Mouse (Mus musculus): ENCODE measurements around the gene Gpr84.

Gpr84 gene

DNA sequence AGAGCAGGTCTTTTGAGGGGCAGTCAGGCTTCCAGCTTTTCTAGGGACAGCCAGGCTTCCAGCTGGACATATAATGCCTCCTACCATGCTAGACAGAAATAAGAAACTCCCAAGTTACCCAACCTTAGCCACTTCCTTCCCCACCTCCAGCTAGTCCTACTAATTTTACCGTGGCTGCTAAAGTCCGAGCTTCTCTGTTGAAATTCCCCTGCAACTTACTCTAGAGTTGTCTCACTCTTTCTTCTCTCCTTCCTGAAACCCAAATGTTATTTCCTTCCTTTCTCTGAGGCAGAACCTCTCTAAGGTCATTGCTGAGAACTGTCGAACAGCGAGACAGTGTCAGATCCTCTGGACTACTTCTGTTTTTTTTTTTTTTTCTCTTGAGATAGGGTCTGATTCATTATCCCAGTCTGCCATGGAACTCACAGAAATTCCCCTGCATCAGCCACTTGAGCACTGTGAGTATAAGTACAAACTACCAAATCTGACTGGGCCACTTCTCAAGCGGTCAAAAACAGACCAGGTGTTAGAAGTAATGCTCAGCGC, at the start of gene Gpr84:
Gpr84 (minus strand) TSS at position 248 of the 546 bp plus-strand sequence.
- DNase-seq (ENCODE audit: low spot score in 2 of 2) = no peak

DNA sequence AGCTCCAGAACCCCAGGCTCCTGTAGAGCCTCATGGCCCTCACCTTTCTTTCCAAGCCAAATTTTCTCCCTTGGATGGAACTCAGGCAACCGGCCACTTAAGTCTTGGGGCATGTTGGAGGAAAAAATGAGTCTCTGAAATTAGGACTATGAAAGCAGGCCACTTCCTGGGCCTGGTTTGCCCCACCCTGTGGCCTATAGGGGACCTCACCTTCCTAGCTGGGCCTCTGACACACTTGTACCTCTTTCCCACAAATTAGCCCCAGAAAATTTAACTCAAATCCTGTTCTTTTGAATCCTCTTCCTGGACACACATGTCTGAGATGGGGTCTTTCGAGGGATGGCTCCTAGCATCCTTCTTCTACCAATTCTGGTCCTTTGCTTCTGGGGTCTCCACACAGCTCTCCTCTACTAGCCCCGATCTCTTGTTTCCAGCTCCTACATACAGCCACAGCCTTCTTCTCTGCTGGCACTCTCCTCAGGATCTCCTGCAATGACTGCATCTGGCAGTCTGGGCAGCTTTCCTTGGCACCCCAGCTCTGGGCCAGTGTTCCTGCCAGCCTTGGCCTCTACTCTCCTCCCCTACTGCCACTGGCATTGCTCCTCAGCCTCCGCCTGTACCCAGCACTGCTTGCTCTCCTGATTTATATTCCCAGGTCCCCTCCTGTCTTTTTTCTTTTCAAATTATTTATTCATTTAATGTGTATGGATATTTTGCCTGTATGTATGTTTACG, 49.6 kb upstream of the Gpr84 start:
- no peak for DNase-seq (ENCODE audit: low spot score in 2 of 2)

DNA sequence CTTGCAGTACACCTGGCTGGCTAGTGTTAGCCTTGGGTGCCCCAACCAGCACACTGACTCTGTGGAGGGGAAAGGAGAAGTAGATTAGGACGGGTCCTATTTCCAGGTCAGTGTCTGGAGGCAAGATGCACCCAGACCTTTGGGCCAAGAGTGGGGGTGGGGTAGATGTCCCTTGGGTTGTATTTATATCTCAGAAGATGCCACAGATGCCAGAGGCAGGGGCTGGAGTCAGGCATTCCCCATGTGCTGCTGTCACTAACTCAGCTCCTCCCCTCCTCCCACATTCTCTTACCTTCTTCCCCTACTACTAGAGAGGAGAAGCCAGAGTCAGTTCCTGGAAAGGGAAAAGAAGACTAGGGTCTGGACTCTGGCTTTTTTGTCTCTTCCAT, 48.7 kb upstream of the Gpr84 start:
- no peak for DNase-seq (ENCODE audit: low spot score in 2 of 2)

DNA sequence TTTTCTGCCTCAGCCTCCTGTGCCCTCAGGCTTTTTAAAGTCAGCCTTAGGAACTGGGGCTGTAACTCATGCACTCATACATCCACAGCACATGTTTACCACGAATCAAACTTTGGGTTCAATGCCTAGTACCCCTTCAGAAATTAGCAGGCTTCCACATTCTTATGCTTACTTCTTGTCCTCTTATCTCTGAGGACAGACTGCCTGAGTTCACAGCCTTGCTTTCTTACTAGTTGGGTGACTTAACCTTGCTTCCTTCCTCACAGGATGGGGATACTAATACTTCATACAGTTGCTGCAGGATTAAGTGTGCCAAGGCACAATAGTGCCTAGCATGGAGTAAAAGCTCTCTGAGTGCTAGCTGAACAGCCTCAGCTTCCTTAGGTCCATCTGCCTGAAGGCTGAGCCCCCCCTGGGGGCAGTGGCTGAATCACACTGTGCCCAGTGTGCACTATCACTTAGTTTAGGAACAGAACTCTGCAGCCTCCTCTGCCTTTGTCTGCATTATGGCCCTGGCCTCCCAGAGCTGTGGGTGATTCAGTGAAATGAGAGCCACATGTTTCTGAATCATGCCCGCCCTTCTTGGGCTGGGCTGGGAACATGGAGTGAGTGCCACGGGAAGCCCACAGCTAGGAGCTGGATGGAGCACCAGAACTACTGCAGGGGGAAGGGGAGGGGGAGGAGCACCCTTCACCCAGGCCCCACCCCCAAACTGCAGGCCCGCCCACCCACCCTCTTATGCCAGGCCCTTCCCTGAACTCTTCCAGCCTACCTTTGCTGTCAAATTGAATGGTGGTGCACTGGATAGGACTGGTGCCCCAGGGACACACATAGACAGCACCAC, 48.1 kb upstream of the Gpr84 start:
- no peak for DNase-seq (ENCODE audit: low spot score in 2 of 2)

DNA sequence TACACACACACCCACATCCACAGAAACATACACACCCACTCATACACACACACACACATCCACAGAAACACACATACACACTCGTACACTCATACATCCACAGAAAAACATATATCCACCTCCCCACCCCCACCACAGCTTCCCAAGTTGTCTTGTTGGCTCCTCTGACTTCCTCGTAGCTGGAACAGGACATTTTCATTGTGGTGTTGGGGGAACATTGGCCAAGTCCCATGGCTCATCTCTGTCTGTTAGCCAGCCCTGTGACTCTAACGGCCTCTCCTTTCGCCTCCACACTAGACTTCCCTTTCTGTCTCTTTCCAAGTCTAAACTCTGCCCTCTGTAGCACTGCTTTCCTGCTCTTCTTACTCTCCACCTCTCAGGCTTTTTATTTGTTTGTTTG, 47.4 kb upstream of the Gpr84 start:
- no peak for DNase-seq (ENCODE audit: low spot score in 2 of 2)

DNA sequence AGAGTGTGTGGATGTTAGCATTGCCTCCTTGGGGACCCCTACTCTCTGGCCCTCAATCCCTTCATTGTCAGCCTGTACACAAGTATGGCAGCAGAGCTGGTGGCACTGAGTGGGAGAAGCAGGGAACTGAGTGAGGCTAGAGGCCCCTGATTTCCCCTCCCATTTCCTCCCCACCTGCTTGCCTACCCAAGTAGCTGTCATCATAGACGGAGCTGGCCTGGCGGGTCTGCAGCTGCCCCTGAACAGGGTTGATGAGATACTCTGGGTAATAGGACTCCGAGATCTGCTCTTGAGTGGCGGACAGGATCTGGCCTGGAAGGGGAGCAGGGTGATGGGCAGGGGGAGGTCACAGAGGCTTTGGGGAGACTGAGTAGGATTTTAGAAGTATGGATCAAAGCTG, 45.7 kb upstream of the Gpr84 start:
- DNase-seq (ENCODE audit: low spot score in 2 of 2) = no peak

DNA sequence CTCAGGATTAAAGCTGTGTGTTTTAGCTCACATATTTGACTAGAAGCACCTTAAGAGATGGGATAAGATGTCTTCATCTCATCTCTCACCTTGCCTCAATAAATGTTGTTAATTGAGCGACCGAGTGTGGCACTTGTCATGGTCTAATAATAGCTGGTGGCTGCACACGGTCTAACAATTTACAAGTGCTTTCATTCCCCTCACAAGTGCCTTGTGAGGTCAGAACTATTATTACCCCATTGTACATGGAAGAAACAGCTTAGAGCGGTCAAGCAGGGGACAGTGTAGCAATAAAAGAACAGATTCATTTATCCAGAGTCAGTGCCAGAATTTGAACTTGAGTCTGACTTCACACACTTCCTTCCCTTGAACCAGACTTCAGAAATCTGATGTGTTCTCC, 45.0 kb upstream of the Gpr84 start:
- DNase-seq (ENCODE audit: low spot score in 2 of 2) = no peak

DNA sequence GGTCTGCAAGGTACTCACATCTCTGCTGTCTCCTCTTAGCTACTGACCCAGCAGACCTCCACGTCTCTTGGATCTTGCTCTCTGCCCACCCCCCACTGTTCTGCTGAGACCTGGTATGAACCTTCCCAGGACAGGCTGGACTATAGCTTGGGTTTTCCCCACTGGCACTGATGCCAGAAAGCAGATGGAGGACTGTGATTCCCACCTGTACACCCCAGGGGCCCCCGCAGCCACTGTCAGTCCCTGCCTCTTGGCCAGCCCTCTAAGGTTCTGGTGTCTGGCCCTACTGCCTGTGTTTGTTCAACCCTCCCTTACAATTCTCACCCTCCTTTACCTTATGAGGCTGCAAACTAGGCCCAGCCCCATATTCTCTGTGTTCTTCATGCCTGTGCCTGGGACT, 44.3 kb upstream of the Gpr84 start:
- DNase-seq (ENCODE audit: low spot score in 2 of 2) = no peak

DNA sequence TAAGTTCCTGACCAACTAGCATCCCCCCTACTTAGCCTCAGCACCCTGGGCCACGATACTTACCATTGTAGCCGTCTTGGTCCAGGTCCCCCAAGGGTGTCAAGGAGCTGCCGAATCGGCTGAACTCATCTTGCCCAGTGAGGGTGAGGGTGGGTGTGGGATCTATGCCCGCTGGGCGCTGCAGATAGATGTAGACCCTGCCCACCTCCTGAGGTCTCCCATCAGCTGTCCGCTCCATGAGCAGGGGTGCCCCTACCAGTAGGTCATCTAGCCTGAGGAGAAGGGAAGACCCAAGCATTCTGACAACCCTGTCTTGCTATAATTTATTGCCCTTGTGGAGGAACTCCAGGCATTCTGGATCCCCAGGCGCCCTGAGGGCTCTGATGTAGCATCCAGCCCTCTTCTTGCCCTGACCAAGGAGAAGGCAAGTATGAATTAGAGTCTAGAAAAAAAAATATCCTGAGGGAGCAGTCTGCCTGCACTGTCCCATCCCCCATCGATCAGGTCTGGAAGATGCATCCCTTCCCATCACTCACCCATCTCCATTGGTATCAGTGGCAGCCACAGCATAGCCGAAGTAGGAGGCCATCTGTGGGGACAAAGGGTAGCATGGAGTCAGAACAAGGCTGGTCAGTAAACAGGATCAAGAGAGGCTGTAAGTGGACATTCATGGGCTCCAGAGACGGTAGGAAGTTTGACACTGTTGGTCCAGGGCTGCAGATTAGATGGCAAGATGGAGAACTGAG, 43.3 kb upstream of the Gpr84 start:
- no peak for DNase-seq (ENCODE audit: low spot score in 2 of 2)

DNA sequence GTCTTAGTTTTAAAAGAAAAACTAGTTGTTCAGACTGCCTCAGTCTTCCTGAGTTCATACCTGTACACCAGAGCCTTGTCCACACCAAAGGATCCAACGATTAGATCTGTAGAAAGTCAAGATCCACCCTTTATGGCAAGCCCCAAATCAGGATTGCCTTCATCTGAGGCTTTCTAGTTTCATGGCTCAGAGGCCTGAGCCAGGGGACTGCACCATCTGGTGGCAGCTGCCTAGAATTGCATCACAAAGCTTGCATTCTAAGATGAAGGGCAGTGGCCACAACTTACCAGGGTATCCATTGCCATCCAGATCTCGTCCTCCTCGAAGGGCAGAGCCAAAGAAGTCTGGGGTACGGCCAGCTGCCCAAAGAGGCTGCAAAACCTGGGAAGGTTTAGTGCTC, 42.4 kb upstream of the Gpr84 start:
- DNase-seq (ENCODE audit: low spot score in 2 of 2) = no peak

DNA sequence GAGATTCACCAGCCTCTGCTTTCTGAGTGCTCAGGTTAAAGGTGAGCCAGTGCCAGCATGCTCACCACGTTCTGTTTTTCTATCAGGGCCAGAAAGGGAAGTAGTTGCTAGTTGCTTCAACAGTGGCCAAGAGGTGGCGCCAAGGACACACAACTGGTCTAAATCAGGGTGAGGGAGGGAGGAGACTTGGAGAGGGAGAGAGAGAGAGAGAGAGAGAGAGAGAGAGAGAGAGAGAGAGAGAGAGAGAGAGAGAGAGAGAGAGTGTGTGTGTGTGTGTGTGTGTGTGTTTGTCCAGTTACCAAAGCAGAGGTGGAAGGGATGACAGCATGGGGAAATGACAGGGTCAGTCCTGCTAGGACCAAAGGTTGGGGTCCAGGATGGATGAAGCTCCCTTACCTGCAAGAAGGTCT, 36.9 kb upstream of the Gpr84 start:
- no peak for DNase-seq (ENCODE audit: low spot score in 2 of 2)

DNA sequence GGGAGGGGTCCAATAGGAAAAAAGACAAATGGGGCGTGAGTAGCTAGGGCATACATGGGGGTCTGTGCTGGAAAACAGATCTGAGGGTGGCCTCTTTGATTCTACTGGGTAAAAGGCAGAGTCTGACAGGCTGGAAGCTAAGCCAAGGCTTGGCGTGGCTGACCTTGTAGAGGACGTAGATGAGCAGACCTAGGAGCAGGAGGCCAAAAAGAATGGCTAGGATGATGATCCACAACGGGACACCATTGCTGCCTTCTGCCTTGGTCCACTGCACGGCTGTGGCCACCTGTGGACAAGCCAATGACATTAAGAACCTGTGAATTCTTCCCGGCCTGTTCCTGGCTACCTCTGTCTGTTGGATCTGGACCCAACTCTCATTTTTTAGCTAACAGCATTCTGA, 35.4 kb upstream of the Gpr84 start:
- DNase-seq (ENCODE audit: low spot score in 2 of 2) = no peak

DNA sequence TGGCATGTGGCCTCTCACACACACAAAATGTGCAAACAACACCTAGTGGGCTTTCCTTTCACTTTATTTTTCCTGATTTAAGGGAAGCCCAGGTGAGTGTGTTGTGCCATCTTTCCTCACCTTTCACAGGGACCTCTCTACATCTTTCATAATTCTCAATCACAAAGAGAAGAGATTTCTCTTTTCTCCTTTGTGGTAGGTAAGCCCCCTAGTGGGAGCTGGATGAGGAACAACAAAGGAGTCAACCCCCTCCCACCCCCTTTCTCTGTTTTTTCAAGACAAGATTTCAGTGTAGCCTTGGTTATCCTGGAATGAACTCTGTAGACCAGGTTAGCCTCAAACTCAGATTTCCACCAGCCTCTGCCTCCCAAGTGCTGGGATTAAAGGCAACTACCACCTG, 33.1 kb upstream of the Gpr84 start:
- DNase-seq (ENCODE audit: low spot score in 2 of 2) = no peak

DNA sequence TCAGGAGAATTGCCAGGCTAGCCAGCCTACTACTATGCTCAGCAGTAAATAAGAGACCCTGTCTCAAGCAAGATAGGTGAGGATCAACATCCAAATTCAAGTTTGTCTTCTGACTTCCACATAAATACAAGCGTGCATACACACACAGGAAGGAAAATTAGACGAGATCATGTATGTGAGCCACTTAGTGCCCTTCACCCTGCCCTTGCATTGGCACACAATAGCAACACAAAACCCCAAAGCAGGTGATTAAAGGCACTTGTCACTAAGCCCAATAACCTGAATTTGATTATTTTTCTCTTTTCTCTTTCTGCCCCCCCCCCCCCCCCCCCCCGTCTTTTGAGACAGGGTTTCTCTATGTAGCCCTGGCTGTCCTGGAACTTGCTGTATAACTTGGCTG, 32.6 kb upstream of the Gpr84 start:
- DNase-seq (ENCODE audit: low spot score in 2 of 2) = no peak

DNA sequence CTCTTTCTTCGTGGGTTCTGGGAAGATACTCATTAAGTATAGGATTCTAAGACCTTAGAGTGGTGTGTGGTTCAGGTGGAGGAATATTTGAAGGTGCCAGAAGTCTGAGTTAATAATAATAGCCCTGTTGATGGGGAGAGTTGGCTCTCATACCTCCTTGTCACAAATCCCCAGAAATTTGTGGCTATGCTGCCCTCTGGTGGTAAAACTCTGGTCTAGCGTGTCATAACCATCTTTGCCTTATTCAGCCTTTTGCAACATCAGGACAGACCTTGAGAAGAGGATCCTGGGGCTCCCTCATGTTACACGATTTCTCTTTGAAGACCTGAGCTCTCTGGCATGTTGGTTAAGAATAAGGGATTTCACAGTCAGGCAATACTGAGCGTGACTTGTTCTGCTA, 32.0 kb upstream of the Gpr84 start:
- DNase-seq (ENCODE audit: low spot score in 2 of 2) = peak in 1 of 2 experiments; percentile 68

DNA sequence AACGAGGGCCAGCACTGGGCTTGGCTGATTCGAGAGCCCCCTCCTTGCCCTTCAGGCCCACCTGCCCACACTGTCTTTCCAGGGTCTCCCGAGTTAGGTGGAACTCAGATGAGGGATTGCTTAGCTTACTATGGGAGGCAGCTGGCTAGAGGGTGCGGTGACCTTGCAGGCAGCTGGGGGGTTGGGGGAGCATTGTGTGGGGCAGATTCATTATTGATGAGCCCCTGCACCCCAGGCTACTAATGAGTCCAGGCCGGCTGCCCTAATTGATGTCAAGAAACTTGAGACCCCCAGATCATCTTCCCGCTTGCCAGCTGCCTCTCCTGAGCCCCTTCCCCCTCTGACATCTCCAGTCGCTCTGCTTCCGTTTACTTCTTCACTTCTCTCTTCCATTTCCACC, 31.1 kb upstream of the Gpr84 start:
- DNase-seq (ENCODE audit: low spot score in 2 of 2) = no peak

DNA sequence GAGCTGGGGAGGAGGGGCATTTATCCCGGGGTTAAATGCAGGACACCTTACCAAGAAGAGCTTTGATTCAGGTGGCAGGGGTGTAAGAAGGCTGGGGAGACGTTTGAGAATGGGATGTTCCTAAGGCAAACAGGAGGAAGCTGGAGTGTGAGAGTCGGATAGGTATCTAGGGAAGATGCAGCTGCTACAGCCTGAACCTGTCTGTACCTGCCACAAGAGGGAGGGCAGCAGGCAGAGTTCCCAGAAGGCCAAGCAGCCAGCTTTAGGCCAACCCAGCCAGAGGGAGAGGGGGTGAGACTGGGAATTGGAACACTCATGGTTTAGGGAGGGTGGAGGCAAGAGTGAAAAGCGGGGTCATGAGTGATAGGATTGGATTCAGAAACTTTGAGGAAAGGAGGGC, 30.4 kb upstream of the Gpr84 start:
- DNase-seq (ENCODE audit: low spot score in 2 of 2) = no peak

DNA sequence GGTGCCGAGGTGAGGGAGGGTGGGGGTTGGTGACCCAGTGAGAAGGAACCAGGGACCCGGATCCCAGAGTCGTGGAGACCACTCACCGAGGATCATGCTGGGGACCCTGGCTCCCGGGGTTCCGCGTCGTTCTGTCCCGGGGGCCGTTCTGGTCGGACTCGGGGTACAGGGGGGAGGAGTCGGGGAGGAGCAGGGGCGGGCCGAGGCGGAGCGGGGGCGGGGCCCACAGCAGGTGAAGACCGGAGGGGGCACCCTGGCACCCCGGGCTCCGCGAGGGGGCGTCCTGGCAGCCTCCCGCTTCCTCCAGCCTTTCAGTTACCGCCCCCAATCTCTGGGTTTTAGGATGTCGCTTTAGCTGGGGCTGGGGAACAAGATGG, 29.5 kb upstream of the Gpr84 start, which contains the start of gene Zfp385a:
Zfp385a (minus strand) TSS at position 133 of the 377 bp plus-strand sequence.
- peak; percentile 71 to 73 for DNase-seq (ENCODE audit: low spot score in 2 of 2)

DNA sequence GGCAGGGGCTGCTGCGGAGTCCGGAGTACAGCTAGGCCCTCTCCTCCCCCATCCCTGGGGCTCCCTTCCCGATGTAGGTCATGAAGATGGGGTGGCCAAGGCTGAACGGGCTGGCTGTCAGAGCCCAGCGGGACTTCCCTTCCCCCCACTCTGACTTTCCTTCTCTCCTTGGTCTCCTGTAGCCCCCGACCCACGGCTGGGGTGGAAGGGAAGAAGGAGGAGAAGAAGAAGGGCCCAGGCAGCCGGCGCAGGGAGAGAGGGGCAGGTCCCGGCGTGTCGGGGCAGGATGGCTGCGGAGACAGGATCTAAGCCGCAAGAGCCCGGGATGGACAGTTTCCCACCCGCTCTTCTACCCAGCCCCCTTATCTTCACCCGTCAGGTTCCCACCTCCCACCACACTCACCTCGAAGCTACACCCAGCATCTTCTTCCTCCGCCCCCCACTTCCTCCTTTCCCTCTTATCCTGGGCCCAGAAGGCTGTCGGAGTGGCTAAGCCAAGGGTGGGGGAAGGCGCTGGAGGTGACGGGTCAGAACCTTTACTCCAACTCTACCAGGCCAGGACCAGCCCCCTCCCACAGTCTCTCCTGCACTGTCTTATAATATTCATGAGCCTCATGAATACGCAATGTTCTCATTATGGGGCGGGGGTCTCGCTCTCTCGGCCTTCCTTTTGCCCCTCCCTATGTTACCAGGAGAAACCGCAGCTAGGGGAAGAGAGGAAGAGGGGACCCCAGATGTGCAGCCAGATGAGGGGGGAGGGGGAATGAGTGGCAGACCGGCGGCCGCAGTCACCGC, 29.0 kb upstream of the Gpr84 start:
- no peak for DNase-seq (ENCODE audit: low spot score in 2 of 2)

DNA sequence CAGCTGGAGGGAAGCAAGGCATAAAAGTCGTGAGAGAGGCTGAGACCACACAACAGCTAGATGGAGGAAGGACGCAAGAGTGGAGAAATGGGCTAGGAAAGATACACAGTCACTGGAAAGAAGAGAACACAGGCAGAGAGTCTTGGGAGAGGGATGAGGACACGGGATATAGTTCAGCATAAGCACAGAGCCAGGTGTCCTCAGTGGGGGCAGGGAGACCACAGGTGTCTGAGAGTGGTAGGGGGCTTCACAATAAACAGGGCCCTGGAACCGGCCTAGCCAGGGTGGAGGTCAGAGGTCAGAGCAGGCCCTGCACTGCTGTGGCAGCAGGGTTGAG, 28.4 kb upstream of the Gpr84 start:
- DNase-seq (ENCODE audit: low spot score in 2 of 2) = no peak

DNA sequence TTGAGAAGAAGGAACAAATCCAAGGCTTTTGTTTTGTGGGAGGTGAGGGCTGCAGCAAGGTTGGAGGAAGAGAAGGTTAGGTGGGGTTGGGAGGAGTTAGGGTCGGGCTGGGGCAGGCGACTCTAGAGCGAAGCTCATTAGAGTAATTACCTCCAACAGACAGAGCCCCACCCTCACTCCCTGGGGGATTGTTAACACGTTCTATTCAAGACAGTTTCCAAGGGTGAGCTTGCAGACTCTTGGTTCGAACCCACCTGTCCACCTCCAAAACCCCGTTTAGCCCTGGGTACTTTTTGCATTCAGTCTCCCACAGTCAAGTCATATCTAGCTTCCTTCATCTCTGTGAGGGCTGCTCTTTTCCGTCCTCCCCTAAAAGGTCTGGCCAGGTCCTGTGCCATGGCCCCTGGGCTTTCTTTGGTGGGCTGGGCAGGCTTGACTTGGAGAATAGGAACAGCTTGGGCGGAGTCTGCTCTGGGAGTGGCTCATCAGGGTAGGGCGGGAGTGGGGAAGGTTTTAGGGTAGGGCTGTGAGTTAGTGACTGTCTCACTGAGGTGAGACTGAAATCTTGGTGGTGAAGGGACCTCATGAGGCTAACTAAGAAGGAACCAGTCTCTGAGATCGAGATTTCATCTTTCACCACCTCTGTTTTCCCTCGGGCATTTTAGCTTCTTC, 26.7 kb upstream of the Gpr84 start:
- DNase-seq (ENCODE audit: low spot score in 2 of 2) = no peak
